Mouse (Mus musculus) midbrain, embryonic 15.5 days (tissue): ENCODE measurements around the gene Slc12a5. TPM values are rescaled to one million over a fixed set of nuclear protein-coding genes. Genes with fewer than 3 reads are reported as not detected.

Experiments used
- ATAC-seq: fragments of 200-750 bp; cut with Nextera tagmentation; replicated peaks from 2 replicates; pipeline ENCODE4 v1.8.0; 2017; ENCODE audit warnings: moderate TSS enrichment
- H3K27ac ChIP-seq: fragments of 300-500 bp; sonication (generic); 2 replicates; pipeline ENCODE4 v1.5.1; 2015; ENCODE audit warnings: mild to moderate bottlenecking, inconsistent platforms
- H3K27me3 ChIP-seq: fragments of 300-500 bp; sonication (generic); replicated peaks from 2 replicates; pipeline ENCODE4 v1.6.1; 2015; ENCODE audit warnings: inconsistent platforms
- H3K36me3 ChIP-seq: fragments of 300-500 bp; sonication (generic); replicated peaks from 2 replicates; pipeline ENCODE4 v1.6.1; 2015; ENCODE audit warnings: inconsistent platforms
- H3K4me1 ChIP-seq: fragments of 300-500 bp; sonication (generic); 2 replicates; pipeline ENCODE4 v1.6.1; 2015; ENCODE audit warnings: inconsistent platforms
- H3K4me2 ChIP-seq: fragments of 300-500 bp; sonication (generic); 2 replicates; pipeline ENCODE4 v1.6.1; 2015; ENCODE audit warnings: inconsistent platforms, mild to moderate bottlenecking, moderate library complexity
- H3K4me3 ChIP-seq: fragments of 300-500 bp; sonication (generic); 2 replicates; pipeline ENCODE4 v1.5.1; 2015; ENCODE audit warnings: mild to moderate bottlenecking, inconsistent platforms
- H3K9ac ChIP-seq: fragments of 300-500 bp; sonication (generic); 2 replicates; pipeline ENCODE4 v1.6.1; 2015; ENCODE audit warnings: mild to moderate bottlenecking, inconsistent platforms
- H3K9me3 ChIP-seq: fragments of 300-500 bp; sonication (generic); 2 replicates; pipeline ENCODE4 v1.6.1; 2016; ENCODE audit warnings: inconsistent platforms
- whole genome bisulfite sequencing: fragments of 180-500 bp; shearing (Covaris S2); methylation state at CpG from one replicate; pipeline ENCODE4 v1.1.7; 2015; ENCODE audit warnings: mixed read lengths; 5-methylcytosine and 5-hydroxymethylcytosine counted together
- polyA plus RNA-seq: library from polyadenylated mRNA; unstranded; fragments of >200 nt; fragmentation: Nextera tagmentation; extraction: Ambion mirVana; gene quantifications from 2 replicates; pipeline ENCODE4 v1.2.1, GENCODE M21; 2015

Slc12a5 gene
- polyA plus RNA-seq, 1 experiment from 2014 or later: 63.8 TPM

DNA sequence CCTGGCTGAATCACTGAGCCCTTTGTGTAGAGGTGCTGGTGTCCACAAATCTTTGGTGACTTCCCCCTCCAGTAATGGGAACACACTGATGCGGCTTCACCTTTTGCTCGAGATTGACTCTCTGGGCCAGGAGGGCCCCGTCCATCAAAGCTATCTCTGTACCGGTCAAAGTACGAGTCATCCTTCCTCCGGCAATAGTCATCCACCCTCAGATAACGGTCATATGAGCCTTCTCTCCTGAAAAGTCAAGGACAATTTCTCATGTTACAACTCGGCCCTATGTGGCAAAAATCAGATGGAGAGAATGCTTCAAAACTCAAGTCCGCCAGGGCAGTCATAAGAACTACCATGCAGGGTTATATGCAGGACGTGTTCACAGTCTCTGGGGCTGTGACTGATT is 49.7 kb downstream of the Slc12a5 start:
- 91% methylated on average over 10 of the region's 10 CpGs for WGBS
- H3K27me3 ChIP-seq: no peaks in the 10 kb centered on the region
- peaks cover 65% of the 10 kb centered on the region for H3K36me3 ChIP-seq
- no peak overlapping the region for H3K4me2 ChIP-seq
- H3K9ac ChIP-seq: no peak overlapping the region
- no peaks in the 10 kb centered on the region for H3K9me3 ChIP-seq
- no peak overlapping the region for H3K27ac ChIP-seq
- H3K4me3 ChIP-seq: no peak overlapping the region
- ATAC-seq: no peak
- no peaks in the 10 kb centered on the region for H3K4me1 ChIP-seq

DNA sequence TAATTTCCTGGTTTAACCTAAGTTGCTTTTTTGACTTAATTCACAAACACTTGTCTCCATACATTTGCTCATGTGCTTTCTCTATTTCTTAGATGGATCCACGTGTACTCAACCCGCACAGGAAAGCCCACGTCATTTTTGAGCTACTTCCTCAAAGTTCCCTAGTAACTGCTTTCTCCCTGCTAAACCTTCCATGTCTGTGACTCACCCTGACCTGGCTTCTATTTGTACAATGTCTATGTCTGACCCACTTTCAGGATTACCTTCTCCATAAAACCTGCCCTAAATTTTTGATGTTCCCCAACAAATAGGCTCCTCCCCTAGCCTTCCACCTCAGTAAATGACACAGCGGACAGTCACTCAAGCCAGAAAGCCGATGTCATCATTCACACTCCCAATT is 54.3 kb downstream of the Slc12a5 start:
- ATAC-seq: no peak
- Histone ChIP-seq H3K4me3 (no peak overlapping the region), H3K4me1 (no peaks in the 10 kb centered on the region), H3K27ac (no peak overlapping the region), H3K4me2 (no peak overlapping the region), H3K36me3 (peaks cover 27% of the 10 kb centered on the region), H3K9ac (no peak overlapping the region), H3K27me3 (no peaks in the 10 kb centered on the region), H3K9me3 (no peaks in the 10 kb centered on the region)
- 91% methylated on average over 5 of the region's 5 CpGs for WGBS

DNA sequence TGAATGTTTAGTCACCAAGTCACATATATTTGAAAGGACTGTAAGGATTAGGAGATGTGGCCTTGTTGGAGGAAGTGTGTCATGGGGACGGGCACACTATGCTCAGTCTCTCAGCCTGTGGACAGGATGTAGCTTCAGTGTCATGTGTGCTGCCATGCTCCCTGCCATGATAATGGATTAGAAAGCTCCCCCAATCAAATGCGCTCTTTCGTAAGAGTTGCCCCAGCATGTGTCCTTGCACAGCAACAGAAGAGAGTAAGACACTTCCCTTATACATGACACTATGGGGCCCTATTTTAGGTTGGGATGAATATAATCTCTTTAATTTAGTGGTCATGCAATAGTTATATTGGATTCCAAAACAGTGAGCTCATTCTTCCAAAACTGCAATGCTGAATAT is 59.9 kb downstream of the Slc12a5 start:
- H3K4me1 ChIP-seq: no peaks in the 10 kb centered on the region; the same call in 1 of the 2 replicates

DNA sequence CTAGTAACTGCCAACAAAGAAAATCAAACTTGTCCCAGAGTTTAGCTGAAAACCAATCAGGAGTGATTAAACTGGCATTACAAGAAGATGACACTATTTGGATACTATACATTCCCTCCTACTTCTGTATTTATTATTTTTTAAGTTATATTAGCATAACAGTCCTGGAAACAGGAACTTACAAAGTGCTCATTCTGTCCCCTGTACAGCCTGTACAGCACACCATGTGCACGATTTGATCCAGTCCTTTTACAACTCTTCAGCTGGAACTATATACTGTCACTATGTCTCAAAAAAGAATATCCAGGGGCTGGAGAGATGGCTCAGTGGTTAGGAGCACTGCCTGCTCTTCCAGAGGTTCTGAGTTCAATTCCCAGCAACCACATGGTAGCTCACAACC is 66.6 kb downstream of the Slc12a5 start:
- Histone ChIP-seq H3K4me2 (no peak overlapping the region), H3K27ac (no peak overlapping the region), H3K9me3 (no peaks in the 10 kb centered on the region), H3K4me3 (no peak overlapping the region), H3K4me1 (peaks cover 26% of the 10 kb centered on the region), H3K36me3 (peaks cover 2% of the 10 kb centered on the region; the same call in 1 of the 2 replicates), H3K9ac (no peak overlapping the region), H3K27me3 (no peaks in the 10 kb centered on the region)
- WGBS: 81% methylated on average over 1 of the region's 1 CpGs
- ATAC-seq: no peak

More for the DNA sequence above, 59.9 kb downstream of the Slc12a5 start:
- no peak overlapping the region for H3K27ac ChIP-seq
- 72% methylated on average over 3 of the region's 3 CpGs for WGBS
- H3K4me2 ChIP-seq: no peak overlapping the region
- H3K4me3 ChIP-seq: no peak overlapping the region
- no peak overlapping the region for H3K9ac ChIP-seq
- ATAC-seq: no peak
- no peaks in the 10 kb centered on the region for H3K9me3 ChIP-seq
- no peaks in the 10 kb centered on the region for H3K27me3 ChIP-seq
- H3K36me3 ChIP-seq: peaks cover 7% of the 10 kb centered on the region; the same call in 1 of the 2 replicates

DNA sequence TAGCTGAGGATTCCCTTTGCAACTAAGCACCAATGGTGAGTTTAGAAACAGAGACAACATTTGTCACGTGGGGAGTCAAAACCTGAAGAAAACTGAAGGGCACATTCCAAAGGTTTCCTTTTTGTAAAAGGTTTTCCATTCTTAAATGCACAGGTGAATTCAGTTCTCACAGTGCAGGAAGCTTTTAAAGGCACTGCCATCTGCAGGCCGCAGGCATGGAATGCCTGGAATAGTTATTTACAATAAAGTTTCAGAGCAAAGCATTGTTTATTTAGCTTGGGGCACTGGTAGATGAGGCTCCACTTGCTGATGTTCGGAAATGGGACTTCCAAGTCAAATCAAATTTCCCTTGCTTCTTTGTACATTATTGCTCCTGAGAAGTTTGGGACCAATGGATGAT is 71.9 kb downstream of the Slc12a5 start:
- no peak overlapping the region; the same call in 1 of the 2 replicates for H3K9ac ChIP-seq
- H3K4me2 ChIP-seq: peak overlapping the region; percentile 80
- H3K27ac ChIP-seq: no peak overlapping the region
- ATAC-seq: no peak
- H3K4me3 ChIP-seq: peak overlapping the region; percentile 58
- H3K9me3 ChIP-seq: no peaks in the 10 kb centered on the region
- peaks cover 41% of the 10 kb centered on the region for H3K4me1 ChIP-seq
- no peaks in the 10 kb centered on the region for H3K36me3 ChIP-seq
- 42% methylated on average over 3 of the region's 3 CpGs for WGBS
- H3K27me3 ChIP-seq: no peaks in the 10 kb centered on the region

DNA sequence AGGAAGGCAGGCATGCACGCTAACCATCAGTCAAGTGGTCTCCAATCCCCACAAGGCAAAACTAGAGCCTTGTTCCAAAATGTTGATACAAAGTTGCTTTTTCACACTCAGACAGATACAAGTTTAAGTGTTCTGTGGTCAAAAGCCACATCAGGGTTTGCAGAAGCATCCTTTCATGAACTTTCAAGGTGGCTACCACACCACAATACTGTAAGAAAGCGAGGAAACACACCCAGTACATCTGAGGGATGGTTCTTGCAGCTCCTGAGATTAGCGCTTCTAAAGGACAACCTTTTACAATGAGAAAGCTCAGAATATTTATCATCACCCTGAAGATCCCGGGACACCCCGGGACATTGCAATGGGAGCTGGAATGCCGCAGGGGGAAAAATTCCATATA is 72.7 kb downstream of the Slc12a5 start:
- WGBS: 34% methylated on average over 6 of the region's 6 CpGs

DNA sequence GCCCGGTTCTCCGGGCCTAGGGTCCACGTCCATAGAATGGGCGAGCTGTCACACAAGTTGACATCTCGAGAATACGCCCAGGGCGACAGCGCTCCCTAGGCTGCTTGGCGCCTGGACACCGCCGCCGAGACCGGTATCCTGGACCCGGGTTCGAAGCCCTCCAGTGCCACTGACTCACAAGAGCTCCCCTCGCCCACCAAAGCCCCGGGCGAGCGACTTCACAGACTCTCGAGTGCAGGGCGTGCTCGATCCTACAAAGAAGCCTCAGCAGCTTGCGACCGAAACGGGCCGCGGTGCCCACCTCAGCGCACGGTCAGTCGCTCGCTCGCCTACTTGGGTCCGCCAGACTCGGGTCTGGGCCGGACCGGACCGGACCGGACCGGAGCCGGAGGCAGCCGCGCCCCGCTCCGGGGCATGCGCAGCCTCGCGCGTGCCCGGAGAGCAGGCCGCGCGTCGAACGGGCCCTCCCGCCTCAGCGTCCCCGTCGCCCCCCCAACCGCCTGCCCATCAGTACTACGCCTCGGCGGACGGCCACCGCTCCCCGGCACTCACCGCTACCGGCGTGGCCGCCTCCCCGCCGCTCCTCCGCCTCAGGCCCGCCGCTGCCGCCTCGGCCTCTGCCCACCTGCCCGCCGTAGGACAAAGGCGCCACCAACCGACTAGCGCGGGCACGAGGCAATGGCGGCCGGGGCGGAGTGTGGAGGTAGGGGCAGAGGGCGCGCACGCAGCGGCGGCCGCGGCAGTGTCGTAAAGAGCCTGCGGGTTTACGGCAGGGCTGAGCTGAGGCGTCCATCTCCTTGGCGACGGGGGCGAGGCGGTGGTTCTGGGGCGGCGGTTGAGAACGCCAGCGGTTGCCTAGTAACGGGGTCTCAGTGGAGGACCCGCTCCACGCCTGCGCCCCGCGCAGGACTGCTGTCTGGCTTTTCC is 73.8 kb downstream of the Slc12a5 start, which contains the start of gene Ncoa5:
Gene Ncoa5 (minus strand): TSS at position 737 of the 927 bp plus-strand sequence.
- H3K9ac ChIP-seq: peak within 1 kb of the TSS; percentile 91
- H3K36me3 ChIP-seq: no peaks in the 10 kb centered on the region
- H3K4me2 ChIP-seq: peak within 1 kb of the TSS; percentile 80
- H3K9me3 ChIP-seq: no peaks in the 10 kb centered on the region
- ATAC-seq: peak; percentile 97
- WGBS: under 1% methylated on average over 102 of the region's 111 CpGs
- H3K4me1 ChIP-seq: peaks cover 37% of the 10 kb centered on the region
- H3K27ac ChIP-seq: peak within 1 kb of the TSS; percentile 95
- H3K4me3 ChIP-seq: peak within 1 kb of the TSS; percentile 58
- H3K27me3 ChIP-seq: no peaks in the 10 kb centered on the region

More for the DNA sequence above, 72.7 kb downstream of the Slc12a5 start:
- Histone ChIP-seq H3K4me1 (peaks cover 37% of the 10 kb centered on the region), H3K9ac (peak overlapping the region; percentile 91), H3K27me3 (no peaks in the 10 kb centered on the region), H3K27ac (peak overlapping the region; percentile 95; the same call in 1 of the 2 replicates), H3K4me2 (peak overlapping the region; percentile 80), H3K9me3 (no peaks in the 10 kb centered on the region), H3K4me3 (peak overlapping the region; percentile 58), H3K36me3 (no peaks in the 10 kb centered on the region)
- ATAC-seq: no peak

DNA sequence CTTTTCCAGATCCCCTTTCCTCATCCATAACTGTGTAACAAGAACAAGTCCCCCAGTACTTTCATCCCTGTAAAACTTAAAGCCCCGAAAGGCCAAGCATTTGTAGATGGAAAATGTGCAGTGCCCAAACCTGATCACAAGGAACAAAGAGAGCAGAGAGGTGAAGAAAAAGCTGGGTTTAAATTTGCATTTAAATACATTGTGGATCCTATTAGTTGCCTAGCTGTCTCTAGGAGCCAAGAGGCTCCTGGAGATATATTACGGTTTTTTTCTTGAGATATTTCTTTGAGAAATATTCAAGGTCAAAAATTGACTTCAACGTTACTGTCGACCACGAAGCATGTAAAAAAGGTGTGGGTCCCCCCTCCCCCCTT is 74.4 kb downstream of the Slc12a5 start:
- Histone ChIP-seq H3K4me2 (peak overlapping the region; percentile 40), H3K27me3 (no peaks in the 10 kb centered on the region), H3K9ac (no peak overlapping the region), H3K36me3 (no peaks in the 10 kb centered on the region), H3K4me3 (peak overlapping the region; percentile 58), H3K4me1 (peaks cover 37% of the 10 kb centered on the region), H3K9me3 (no peaks in the 10 kb centered on the region), H3K27ac (peak overlapping the region; percentile 95)
- 7% methylated on average over 5 of the region's 5 CpGs for WGBS
- ATAC-seq: peak; percentile 57; the same call in 1 of the 2 replicates

DNA sequence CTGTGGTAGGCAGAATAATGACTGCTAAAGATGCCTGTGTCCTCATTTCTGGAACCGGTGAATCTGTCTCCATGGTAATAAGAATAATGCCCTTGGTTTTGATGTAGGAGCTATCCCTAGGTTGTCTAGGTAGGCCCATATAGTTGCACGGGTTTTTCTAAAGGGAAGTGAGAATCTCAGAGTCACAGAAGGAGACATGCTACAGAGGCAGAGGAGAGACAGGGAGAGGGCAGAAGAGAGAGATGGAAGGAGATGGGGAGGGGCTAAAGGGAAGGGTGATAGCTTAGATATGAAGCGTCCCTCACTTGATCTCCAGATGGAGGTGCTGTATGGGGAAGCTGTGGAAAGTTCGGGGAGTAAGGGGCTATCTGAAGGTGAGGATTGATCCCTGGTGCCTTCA is 76.8 kb downstream of the Slc12a5 start:
- Histone ChIP-seq H3K27ac (no peak overlapping the region), H3K4me2 (no peak overlapping the region), H3K9ac (no peak overlapping the region), H3K4me1 (peaks cover 18% of the 10 kb centered on the region), H3K4me3 (no peak overlapping the region), H3K27me3 (no peaks in the 10 kb centered on the region), H3K36me3 (no peaks in the 10 kb centered on the region), H3K9me3 (no peaks in the 10 kb centered on the region)
- ATAC-seq: no peak
- WGBS: 63% methylated on average over 4 of the region's 4 CpGs

DNA sequence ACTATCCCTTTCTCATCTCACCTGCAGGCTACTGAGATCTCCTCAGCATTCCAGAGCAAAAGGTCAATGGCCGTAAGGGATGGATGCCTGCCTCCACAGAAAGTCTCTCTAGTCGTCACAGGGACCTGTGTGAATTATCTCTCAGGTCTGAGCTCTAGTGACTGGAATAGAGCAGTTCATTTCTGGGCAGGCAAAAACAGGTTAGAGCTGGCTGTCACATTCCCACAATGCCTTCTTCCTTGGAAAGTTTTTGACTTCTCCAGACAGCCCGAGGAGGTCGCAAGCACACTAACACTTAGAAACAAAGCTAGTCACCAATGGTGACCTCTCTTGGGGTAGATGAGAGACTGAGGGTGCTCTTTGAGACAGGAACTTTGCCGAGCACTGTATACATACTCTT is 81.5 kb downstream of the Slc12a5 start:
- WGBS: 75% methylated on average over 5 of the region's 5 CpGs
- peaks cover 9% of the 10 kb centered on the region for H3K4me1 ChIP-seq
- no peaks in the 10 kb centered on the region for H3K9me3 ChIP-seq
- no peak for ATAC-seq
- H3K27me3 ChIP-seq: no peaks in the 10 kb centered on the region
- no peak overlapping the region for H3K4me3 ChIP-seq
- H3K9ac ChIP-seq: no peak overlapping the region
- H3K36me3 ChIP-seq: no peaks in the 10 kb centered on the region
- peak overlapping the region; percentile 21; the same call in 1 of the 2 replicates for H3K27ac ChIP-seq
- no peak overlapping the region for H3K4me2 ChIP-seq

DNA sequence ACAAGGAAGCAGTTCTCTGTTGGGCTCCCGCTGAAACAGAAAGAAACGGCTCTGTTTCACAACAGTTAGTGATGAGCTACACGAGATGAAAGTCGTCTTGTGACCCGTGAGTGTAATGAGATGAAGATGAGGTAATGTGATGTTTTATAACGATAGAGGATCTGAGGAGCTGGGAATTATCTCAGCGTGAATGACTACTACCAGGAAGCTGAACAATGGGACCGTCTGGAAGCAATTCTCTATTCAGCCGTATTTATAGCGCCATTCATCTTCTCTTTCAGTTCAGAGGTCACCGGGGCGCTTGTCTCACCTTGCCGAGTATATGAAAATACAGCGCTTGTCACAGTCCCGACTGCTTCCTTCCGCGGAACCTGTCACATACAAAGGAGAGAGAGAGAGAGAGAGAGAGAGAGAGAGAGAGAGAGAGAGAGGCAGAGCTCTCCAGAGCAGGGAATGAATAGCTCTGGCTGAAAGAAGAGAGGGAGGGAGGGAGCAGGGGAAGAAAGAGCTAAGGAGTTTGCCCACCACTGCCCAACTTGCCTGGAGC is 82.6 kb downstream of the Slc12a5 start:
- H3K36me3 ChIP-seq: no peaks in the 10 kb centered on the region
- H3K27ac ChIP-seq: peak overlapping the region; percentile 67
- H3K4me1 ChIP-seq: peaks cover 9% of the 10 kb centered on the region
- 2% methylated on average over 17 of the region's 17 CpGs for WGBS
- no peaks in the 10 kb centered on the region for H3K27me3 ChIP-seq
- H3K4me3 ChIP-seq: no peak overlapping the region
- peak; percentile 65 for ATAC-seq
- H3K4me2 ChIP-seq: peak overlapping the region; percentile 40
- no peak overlapping the region; the same call in 1 of the 2 replicates for H3K9ac ChIP-seq
- no peaks in the 10 kb centered on the region for H3K9me3 ChIP-seq

DNA sequence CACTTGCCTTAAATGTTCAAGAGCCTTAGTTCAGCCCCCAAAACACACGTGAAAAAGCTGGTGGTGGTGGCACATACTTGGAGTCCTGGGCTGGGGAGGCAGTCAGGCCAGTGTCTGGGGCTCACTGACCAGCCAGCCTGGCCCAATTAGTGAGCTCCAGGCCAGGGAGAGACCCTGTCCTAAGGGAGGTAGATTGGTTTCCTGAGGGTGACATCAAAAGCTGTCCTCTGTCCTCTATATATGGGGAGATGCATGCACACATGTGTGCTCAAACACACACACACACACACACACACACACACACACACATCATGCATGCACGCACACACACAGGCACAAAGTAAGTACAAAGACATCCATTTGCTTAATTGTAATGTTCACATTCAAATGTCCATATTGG is 83.1 kb downstream of the Slc12a5 start:
- H3K4me2 ChIP-seq: peak overlapping the region; percentile 40
- H3K9me3 ChIP-seq: no peaks in the 10 kb centered on the region
- WGBS: 43% methylated on average over 2 of the region's 2 CpGs
- peak; percentile 34; the same call in 1 of the 2 replicates for ATAC-seq
- peak overlapping the region; percentile 67 for H3K27ac ChIP-seq
- H3K4me3 ChIP-seq: no peak overlapping the region
- H3K36me3 ChIP-seq: no peaks in the 10 kb centered on the region
- no peak overlapping the region; the same call in 1 of the 2 replicates for H3K9ac ChIP-seq
- no peaks in the 10 kb centered on the region for H3K27me3 ChIP-seq
- H3K4me1 ChIP-seq: peaks cover 9% of the 10 kb centered on the region
